Mouse (Mus musculus) mesoderm, embryonic 11.5 days (tissue): ENCODE results near the gene Lpar1.
"Not testable (repeated sequence)": the region's sequence is repeated elsewhere in the genome, so short reads cannot be mapped to it uniquely, and the experiment has no call there.

Source experiments
- DNase-seq: peaks from one replicate; pipeline ENCODE4 v3.0.0-alpha.2; 2012; ENCODE audit warnings: low read depth, low spot score

Gene Lpar1

DNA sequence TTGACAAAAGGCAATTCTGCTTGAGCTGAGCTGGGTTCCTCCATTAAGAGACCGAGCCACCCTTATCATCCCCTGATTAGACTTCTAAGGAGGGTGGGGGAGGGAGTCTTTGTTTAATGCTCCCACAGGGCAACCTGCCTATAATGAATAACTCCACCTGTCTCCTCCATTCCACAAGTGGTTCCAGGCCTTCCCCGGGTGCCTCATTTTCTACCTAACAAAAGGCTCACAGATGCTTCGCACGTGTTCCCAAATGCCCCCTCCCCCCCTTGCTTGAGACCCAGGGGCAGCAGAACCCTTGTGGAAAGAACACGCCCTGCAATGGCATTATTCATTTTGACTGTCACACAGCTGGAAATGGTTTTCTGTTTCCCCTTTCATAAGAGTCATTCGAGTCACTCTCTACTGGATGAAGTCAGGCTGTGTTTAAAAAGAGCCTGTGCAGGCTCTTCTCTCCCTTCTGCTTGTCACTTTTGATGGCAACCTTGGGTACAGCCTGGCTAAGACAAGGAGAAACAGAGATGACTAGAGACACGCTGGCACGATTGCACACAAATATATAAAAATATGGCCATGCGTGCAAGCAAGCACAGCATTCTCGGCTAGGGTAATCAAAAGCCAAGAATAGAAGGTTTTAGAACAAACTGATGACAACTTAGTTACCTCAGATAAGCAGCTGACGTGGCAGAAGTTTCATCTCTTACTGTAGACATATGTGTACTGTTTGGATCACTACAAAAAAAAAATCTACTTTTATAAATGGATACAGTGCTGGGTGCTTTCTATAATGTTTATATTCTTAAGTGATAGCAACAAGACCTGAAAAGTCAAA lies 7.0 kb downstream of the Lpar1 start:
- DNase-seq, result peak; percentile 91

DNA sequence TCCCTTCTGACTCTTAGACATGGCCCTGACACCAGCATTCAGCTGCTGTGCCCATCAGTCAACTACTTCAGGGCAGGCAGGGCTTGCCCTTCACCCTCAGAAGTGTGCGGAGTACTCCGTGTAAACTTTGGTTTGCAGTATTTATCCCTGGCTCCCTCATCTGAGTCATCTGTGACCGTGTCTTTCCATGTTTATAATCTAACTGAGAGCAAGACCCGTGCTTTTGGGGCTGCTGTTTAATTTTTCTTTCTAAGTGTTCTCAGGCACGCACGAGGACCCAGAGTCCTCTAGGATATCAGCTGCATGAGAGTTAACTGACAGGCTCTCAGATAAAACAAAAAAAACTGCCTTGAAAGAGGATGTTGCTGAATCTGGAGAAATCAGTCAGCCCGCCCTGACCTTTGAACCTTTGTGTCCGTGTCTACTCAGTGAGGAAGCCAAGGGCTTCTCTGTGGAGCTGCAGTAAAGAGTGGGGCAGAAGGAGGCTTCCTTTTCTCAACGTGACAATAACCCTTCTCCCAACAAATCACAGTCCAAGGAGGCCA lies 7.7 kb downstream of the Lpar1 start:
- no peak for DNase-seq

DNA sequence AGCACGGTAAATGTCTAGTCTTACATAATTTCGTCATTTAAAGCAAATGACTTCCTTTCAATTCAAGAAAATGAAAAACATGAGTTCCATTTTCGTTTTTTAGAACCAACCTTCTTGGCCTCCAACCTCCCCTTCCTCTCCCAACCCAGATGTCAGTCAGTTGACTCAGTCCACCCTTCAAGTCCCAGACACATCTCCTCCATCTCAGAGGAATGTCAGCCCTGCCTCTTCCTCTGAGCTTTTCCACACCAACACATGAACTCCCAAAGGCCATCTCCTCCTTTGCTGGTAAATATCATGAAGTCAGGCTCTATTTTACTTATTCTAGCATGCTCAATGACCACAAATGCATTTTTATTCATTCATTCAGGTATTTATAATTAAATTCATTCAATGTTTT lies 10.5 kb downstream of the Lpar1 start:
- no peak for DNase-seq

DNA sequence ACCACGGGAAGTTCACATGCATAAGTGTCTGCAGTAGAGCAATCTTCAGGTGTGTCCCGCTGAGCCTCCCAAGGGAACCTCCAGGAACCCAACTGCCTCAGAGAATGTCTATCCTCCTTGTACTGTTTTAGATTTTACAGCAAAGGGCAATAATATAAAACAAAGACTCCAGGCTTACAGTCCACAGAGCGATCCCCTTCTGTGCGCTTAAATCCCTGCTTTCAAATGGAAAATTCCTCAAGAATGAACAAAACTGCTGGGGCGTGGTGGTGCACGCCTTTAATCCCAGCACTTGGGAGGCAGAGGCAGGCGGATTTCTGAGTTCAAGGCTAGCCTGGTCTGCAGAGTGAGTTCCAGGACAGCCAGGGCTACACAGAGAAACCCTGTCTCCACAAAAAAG lies 11.0 kb downstream of the Lpar1 start:
- not testable (repeated sequence) for DNase-seq

DNA sequence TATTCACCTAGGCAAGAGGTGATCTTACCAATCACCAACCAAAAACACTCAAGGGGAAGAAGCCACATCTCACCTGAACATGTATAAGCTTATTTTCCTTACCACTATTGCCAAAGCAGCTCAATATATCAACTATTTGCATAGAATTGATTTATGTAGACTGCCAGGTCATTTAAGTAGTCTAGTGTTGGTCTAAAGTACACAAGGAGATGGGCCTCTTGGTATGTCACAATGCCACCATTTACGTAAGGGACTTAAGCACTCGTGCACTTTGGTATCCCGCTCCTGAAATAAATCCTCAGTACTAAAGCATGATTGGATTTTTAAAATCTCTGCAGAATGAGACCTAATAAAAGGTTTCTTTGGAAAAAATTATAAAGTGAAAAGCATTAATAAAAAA lies 12.9 kb downstream of the Lpar1 start:
- DNase-seq, result no peak

DNA sequence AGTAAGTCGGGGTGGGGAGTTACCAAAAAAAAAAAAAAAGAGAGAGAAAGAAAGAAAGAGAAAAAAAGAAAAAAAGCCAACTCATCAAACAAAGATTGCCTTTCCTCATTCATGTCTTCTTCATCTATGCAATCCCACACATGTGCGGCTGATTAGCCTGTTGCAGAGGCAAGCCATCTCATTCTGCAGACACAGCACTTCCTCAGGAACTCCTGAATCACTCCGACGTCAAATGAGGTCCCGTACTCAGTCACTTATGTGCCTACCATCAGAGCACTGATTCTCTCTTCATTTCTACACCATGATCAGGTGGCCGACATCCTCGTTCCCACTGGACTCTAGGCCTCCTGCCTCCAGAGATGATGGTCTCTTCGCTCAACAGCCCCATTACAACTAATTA lies 13.3 kb downstream of the Lpar1 start:
- no peak for DNase-seq

DNA sequence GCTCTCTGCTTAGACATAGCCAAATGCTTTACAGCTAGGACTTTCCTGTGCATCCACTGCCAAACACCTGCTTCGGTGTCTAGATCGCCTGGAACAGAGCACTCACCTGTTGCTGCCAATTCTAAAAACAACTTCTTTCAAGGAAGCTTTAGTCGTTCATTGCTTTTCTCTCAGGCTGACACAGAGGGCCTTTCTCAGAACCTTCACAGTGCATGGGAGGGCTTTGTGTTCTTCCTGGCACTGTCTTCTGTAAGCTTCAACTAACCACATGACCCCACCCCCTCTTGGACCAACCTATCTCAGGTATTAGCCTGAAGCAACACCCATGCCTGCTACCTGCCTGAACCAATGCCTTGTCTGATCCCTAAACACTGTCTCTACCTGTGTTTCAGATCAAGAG lies 15.0 kb downstream of the Lpar1 start:
- DNase-seq, result no peak

DNA sequence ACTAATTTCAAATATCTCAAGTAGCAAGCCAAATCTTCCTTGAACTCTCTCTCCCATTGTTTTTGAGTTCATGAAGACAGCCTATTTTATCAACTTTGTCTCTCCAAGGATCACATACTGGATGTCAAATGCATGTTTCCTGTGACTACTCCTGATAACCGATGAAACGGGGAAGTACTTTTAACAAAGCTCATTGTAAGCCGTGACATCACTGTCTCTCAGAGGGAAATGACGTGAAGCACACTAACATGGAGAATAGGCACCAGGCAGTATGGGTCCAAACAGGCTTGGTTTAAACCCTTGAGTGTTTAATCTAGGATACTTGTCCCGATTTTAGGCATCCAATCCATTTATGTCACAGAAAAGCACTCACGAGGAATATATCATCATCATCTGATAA lies 17.9 kb downstream of the Lpar1 start:
- no peak for DNase-seq

DNA sequence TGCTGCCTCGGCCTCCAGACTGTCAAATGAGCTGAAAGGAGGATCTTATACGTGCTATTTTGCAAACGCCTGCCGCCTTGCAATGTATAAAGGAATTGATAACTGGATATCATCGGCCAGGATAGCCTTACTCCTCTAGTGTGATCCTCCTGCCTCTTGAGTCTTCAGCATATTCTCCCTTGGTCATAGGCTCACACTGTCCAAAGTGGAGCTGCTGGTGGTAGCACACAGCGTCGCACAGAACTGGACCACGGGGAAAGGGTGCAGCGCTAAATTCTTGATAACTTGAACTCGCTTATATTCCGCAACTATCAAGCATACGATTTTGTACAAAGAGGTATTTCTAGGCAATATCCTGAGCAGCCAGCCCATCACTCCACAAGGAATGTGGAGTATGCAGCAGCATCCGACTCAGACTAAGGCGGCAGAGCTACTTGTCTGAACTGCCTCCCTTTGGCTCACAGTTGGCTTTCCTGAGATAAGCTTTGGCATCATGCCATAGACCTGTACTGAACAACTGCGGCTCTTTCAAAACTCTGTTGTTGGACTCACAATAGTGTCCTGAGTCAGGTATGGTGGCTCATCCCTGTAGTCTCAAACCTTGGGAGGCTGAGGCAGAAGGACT lies 18.9 kb downstream of the Lpar1 start:
- no peak for DNase-seq

DNA sequence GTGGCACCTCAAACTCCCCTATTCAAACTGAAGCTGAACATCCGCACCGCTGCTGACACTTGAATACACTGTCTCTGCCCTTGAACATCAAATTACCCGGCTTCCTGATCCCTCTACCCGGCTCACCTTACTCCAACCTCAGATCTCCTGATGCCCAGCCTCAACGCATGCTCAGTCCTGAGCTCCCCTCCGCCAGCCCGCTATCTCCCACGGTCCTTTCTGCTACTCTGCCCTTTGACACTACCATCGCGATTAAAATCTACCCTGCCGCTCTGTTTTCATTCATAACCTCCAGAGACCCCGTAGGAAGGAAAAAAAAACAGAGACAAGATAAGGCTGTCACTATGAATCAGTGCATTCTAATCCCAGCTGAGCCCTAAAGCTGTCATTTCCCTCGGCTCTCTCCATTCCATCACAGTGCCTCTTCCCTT lies 19.5 kb downstream of the Lpar1 start:
- DNase-seq, result no peak

DNA sequence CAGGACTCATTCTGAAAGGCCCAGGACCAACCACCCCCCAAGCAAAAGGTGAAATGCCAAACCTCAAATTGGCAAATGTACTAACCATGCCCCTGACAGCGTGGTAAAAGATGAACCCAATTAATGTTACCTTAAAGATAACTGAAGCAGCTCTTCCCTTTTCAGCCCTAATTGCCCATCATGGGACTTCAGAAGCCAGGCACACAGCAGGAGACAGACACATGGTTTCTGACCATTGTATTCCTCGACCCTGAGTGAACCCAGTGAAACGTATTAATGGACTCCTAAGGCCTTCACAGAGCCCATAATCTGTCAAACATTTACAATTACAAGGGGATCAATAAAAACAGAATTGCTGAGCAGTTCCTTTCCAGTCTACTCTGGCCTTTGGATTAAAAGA lies 20.2 kb downstream of the Lpar1 start:
- DNase-seq, result no peak

DNA sequence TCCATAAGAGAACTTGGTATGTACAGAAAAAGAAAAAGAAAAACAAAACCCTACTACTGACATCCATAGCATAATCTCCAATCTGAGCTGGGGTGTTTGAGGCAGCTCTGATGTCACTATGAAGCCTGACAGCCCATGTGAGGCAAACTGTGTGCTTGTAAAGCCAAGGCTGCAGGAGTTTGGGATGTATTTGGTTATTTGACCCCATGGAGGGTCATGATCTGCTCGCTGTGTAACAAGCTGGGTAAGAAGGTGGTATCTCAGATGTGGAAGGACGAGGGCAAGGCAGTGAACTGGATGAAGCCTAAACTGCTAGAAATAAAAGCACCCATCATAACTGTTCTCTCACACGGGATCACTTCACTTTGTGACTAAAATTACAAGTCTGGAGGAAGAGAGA lies 21.4 kb downstream of the Lpar1 start:
- no peak for DNase-seq

DNA sequence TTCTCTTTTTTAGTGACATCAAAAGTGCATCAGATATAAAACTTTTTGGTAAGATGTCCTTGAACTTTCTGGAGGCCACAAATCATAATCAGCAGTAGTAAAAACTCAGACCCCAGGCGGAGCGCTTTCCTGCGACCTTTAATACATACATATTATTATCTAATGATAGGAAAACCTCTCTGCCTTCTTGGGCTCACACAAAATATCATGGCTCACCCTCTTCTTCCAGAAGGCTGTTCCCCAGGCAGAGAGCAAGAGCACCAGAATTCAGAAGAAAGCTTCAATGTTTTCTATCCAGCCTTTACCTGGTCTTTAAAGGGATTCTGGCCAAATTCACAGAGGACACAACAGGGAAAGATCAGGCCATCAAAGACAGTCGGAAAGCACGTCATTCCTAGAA lies 23.0 kb downstream of the Lpar1 start:
- DNase-seq, result no peak

DNA sequence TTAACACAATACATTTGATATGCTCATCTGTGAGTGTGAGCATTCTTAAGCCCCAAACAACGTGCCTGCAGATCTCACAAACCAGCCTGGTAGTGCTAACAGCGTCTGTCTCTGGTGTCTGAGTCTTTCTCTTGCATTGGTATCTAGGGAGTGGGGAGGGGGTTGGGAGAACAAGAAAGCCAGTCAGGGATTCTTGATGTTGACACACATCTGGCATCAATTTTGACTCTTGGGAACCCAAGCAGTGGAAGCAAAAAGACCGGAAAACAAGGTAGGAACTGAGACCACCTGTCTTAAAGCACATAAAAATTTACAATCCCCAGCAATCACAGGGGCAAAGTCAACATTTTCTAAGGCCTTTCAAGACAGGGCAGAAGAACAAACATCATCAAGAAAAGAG lies 23.4 kb downstream of the Lpar1 start:
- peak; percentile 80 for DNase-seq

DNA sequence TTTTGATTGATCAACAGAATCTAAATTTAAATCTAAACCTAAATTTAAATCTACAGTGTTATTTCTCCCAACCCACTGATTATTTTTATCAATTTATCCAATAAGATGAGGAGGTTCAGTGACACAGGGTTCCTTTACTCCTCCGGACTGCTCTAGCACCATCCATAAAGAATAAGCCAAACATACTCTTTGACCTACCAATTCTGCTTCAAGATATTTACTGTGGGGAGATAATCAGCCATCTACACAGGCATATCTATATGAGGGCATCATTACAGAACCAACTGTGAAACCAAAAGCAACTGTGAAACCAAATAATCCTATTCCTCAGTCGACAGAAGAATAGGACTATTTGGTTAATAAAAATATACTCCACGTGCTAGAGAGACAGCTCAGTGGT lies 25.8 kb downstream of the Lpar1 start:
- DNase-seq, result no peak

DNA sequence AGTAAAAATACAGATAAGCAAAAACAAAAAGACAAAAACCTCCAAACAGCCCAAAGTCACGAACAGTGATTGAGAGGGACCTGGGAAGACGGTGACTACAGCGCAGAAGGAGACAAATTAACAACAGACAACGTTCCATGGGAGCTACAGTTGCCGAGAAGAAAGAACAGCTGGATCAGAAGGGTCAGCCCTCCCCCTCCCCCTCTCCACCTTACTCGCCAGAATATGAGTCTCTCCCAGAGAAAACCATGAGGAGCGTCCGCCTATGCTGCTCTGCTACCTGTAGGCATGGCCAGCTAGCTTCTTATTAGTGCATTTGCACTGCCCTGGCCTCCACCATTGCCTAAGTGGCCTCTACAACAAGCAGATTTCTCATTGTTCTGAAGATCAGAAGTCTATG lies 32.6 kb downstream of the Lpar1 start:
- no peak for DNase-seq

DNA sequence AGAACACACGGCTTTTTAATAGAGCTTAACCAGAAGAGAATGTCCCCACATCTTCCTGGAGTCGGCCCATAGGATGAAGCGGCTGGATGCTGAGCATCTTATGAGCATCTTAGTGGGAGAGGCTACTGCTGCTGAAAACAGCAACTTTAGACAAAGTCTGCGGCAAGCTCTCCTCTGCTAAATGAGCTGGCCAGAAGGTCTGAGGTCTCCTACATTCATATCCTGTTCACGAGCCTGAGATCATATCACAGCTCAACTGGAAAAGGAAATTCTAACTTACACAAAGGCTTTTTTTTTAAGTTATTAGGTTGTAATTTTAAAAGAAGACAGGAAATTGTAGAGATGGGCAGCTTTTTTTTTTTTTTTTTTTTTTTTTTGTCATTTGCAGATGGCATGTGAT lies 33.2 kb downstream of the Lpar1 start:
- no peak for DNase-seq

DNA sequence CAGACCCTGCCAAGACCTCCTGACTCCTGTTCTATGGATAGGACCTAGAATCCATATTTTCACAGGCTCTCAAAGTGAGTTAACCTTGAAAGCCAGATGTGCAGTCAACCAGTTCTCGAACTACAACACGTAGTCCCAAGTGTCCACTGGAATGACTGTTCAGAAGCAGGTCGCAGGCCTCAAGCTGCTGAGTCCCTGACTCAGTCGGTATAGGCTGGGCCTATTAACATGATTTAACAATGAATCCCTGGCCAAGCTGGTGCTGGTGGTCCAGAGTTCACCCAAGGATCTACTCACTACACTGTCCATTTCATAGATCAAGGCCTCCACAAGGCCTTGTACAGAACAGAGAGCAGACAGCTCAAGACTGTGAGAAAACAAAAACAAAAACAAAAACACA lies 33.8 kb downstream of the Lpar1 start:
- DNase-seq, result no peak

DNA sequence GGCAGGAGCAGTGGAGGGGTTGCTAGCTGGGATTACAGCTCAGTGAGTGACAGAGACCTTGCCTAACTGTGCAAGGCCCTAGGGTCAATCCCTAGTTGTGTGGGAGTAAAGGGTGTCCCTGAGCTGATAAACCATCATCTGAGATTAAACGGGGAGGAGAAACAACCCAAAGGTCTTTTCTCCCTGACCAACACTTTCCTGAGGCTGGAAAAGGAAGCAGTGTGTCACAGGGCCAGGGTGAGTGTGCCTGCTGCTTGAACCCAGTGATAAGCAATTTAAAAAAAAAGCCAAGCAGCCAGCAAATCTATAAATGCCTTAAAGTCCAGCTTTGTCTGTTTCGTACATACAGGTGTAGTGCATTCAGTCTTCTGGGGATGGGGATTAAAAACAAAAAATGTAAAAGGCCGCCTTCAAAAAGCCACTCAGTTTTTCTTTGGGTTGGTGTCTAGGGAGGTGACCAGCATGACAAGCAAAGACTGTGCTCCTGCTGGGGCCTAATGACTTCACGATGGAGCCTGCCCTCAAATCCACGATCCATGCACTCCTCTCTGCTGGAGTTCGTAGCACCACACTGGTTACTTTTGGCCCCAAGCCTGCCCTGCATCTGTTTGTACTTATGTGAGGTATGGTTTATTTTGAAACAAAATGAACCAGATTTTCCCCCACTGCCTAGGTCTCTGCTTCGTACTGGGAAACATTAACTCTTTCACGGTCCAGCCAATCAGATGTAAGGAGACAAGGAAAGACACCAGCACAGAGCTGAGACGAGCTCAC lies 35.3 kb downstream of the Lpar1 start:
- DNase-seq, result peak; percentile 70

DNA sequence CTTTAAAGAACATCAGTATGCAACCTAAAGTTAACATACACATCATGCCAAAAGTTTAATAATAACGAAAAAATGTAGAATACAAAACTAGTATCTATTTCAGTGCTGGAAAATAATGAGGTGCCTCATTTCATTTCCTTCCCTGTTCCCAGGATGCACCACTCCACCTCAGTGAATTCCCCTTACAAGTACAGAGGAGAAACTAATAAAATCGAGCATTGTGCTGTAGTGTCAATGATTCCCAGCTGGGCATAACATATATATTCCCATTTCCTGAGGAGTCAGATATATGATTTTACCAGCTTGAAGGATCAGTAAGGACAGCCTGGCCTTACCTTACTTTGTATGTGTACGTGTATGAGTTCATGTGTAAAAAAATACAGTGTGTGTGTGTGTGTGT lies 36.9 kb downstream of the Lpar1 start:
- no peak for DNase-seq

DNA sequence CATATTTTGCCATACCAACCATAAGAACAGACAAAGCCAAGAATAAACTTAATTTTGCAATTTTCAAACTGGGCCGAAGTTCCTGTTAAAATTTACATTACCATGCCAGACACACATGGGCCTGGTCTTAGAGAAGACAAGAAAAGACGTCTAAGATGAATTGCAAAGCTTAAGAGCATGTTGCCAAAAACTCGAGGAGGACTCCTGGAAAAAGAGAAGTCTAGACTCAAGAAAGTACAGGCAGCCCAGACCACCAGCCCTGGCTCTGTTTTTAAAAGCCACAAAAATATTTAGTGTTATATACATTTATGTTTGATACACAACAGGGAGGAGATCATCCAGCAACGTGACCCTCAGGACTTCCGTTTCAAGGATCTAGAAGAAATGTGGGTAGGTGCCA lies 37.5 kb downstream of the Lpar1 start:
- DNase-seq, result no peak

DNA sequence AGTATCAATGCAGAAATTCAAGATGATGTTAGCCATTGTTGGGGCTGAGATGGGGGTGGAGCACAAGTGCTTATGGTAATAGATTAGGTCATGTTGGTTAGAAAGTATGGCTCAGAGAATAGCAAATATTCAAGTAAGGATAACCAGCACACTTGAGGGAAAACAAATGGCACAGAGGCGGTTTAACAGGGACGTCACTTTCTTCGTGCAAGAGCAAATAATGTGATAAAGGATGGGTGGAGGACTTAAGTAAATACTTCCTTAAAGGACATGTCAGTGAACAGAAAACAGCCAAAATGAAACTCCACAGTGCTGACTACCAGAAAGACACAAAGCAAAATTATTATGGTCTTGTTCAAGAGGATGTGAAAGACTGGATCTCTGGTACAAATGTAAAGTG lies 42.1 kb downstream of the Lpar1 start:
- no peak for DNase-seq
